Mouse (Mus musculus): ENCODE results near the gene Arhgap10.

DNA sequence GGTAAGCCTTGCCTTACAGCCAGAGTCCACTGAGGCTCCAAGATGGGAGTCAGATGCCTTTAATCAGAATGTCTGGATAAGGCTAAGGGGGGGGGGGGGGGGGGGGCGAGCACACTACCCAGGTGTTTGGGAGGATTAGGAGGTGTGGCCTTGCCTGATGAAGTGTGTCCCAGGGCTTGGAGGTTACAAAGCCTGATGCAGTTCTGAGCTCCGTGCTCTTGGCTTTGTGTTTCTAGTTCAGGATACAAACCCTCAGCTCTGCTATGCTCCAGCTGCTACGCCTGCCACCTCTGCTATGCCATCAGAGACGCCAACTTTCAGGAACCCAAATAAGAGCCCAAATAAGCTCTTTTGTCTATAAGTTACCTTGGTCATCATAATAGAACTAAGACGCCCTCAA is 101.7 kb downstream of the Arhgap10 start:
- TF ChIP-seq GATA1 (IDR thresholded peaks at IDR 0.05; ENCODE audit: low read length) (no peak), TAL1 (IDR thresholded peaks at IDR 0.05; ENCODE audit: low read length) (no peak)
